Mouse (Mus musculus) bone marrow macrophage, adult 2 months (primary cell): Measurements from ENCODE around the gene Thap8.

Experiments used
- CTCF ChIP-seq: IDR thresholded peaks from 2 replicates; pipeline ENCODE4 v1.5.1; 2012; ENCODE audit warnings: low read depth, mild to moderate bottlenecking, low read length, moderate library complexity
- POLR2A ChIP-seq: IDR thresholded peaks from 2 replicates; pipeline ENCODE4 v1.6.1; 2012; ENCODE audit warnings: mild to moderate bottlenecking, low read depth, low read length, borderline replicate concordance

DNA sequence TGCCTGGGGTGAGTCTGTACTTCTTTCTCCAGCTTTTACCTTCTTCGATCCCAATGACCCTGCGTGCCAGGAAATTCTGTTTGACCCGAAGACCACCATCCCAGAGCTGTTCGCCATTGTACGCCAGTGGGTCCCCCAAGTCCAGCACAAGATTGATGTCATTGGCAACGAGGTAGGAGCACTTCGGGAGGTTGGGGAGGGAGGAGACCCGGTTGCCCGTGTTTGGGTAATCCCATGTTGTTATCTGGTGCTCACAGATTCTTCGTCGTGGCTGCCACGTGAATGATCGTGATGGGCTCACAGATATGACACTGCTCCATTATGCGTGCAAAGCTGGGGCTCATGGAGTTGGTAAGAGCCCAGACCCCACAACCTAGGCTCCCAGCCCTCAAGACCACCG, 16.9 kb downstream of the Thap8 start:
- no peak for TF ChIP-seq CTCF
- TF ChIP-seq POLR2A, result no peak
